Mouse (Mus musculus): ENCODE measurements around the gene Prl6a1.

Gene Prl6a1

GRCm38 (mm10) chr13:27312334-27313225, at the start of gene Prl6a1:
Gene Prl6a1 (plus strand): TSS chr13:27312627.
- DNase-seq, result no peak

- DNase-seq, result no peak
Observed at GRCm38 (mm10) chr13:27334989-27335388, 22.6 kb downstream of the Prl6a1 start.

- DNase-seq, result no peak
Observed at GRCm38 (mm10) chr13:27342733-27343275, 30.4 kb downstream of the Prl6a1 start.

- no peak for DNase-seq
Observed at GRCm38 (mm10) chr13:27345373-27345772, 32.9 kb downstream of the Prl6a1 start, which contains the start of gene Prl8a2. Gene Prl8a2 (plus strand): TSS chr13:27345673.

Measured in heart, adult 11 months (tissue).